Mouse (Mus musculus) kidney, embryonic 15.5 days (tissue): Measurements from ENCODE around the gene Asic3. TPM values are rescaled to one million over a fixed set of nuclear protein-coding genes. Genes with fewer than 3 reads are reported as not detected.
"Not testable (repeated sequence)": the region's sequence is repeated elsewhere in the genome, so short reads cannot be mapped to it uniquely, and the experiment has no call there.

Source experiments
- ATAC-seq: fragments of 200-750 bp; cut with Nextera tagmentation; replicated peaks from 2 replicates; pipeline ENCODE4 v1.8.0; 2017; ENCODE audit warnings: moderate TSS enrichment; ENCODE audit not compliant: low FRiP score
- H3K27ac ChIP-seq: fragments of 300-500 bp; sonication (generic); 2 replicates; pipeline ENCODE4 v1.5.1; 2015; ENCODE audit warnings: mild to moderate bottlenecking, inconsistent platforms
- H3K27me3 ChIP-seq: fragments of 300-500 bp; sonication (generic); 2 replicates; pipeline ENCODE4 v1.6.1; 2015; ENCODE audit warnings: inconsistent platforms
- H3K36me3 ChIP-seq: fragments of 300-500 bp; sonication (generic); 2 replicates; pipeline ENCODE4 v1.6.1; 2015; ENCODE audit warnings: inconsistent platforms
- H3K4me1 ChIP-seq: fragments of 300-500 bp; sonication (generic); 2 replicates; pipeline ENCODE4 v1.6.1; 2015; ENCODE audit warnings: inconsistent platforms
- H3K4me2 ChIP-seq: fragments of 300-500 bp; sonication (generic); 2 replicates; pipeline ENCODE4 v1.6.1; 2015; ENCODE audit warnings: moderate library complexity, mild to moderate bottlenecking, inconsistent platforms
- H3K4me3 ChIP-seq: fragments of 300-500 bp; sonication (generic); replicated peaks from 2 replicates; pipeline ENCODE4 v1.5.1; 2015; ENCODE audit warnings: mild to moderate bottlenecking, inconsistent platforms
- H3K9ac ChIP-seq: fragments of 300-500 bp; sonication (generic); 2 replicates; pipeline ENCODE4 v1.6.1; 2015; ENCODE audit warnings: mild to moderate bottlenecking, inconsistent platforms
- H3K9me3 ChIP-seq: fragments of 300-500 bp; sonication (generic); replicated peaks from 2 replicates; pipeline ENCODE4 v1.6.1; 2016; ENCODE audit warnings: inconsistent platforms
- WGBS: fragments of 180-500 bp; shearing (Covaris S2); methylation state at CpG from one replicate; pipeline ENCODE4 v1.1.7; 2015; ENCODE audit warnings: mixed read lengths; 5-methylcytosine and 5-hydroxymethylcytosine counted together
- polyA plus RNA-seq: library from polyadenylated mRNA; unstranded; fragments of >200 nt; fragmentation: Nextera tagmentation; extraction: Ambion mirVana; gene quantifications from 2 replicates; pipeline ENCODE4 v1.2.1, GENCODE M21; 2015

Gene Asic3
- polyA plus RNA-seq, 1 experiment from 2014 or later, result 0.39 TPM

DNA sequence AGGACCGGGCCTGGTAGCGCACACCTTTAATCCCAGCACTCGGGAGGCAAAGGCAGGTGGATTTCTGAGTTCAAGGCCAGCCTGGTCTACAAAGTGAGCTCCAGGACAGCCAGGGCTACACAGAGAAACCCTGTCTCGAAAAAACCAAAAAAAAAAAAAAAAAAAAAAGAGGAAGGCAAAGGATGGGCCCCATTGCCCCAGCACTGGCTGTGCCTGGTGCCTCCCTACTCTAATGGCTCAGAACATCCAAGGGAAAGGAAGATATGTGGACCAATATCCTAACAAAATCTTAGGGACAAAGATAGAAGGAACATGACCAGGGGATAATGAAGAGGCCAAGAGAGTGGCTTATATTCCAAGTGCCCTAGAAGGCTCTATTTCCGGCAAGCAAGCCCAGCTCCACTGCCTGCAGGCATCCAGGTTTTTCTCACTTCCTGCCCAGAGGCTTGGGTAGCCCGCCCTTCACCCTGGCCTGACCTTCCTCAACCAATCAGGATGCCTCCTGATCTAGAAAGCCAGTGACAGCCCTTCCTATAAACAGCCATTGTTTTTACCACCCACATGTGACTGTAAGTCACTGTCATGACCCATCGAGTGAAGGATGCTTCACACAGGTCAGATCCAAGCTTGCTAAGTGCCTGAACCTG lies 24.1 kb upstream of the Asic3 start:
- Histone ChIP-seq H3K36me3 (no peaks in the 10 kb centered on the region), H3K4me3 (no peak overlapping the region), H3K9me3 (no peaks in the 10 kb centered on the region), H3K9ac (no peak overlapping the region), H3K27ac (no peak overlapping the region), H3K4me1 (peaks cover 54% of the 10 kb centered on the region), H3K27me3 (peaks cover 38% of the 10 kb centered on the region), H3K4me2 (no peak overlapping the region)
- WGBS, result 57% methylated on average over 7 of the region's 7 CpGs
- no peak for ATAC-seq

DNA sequence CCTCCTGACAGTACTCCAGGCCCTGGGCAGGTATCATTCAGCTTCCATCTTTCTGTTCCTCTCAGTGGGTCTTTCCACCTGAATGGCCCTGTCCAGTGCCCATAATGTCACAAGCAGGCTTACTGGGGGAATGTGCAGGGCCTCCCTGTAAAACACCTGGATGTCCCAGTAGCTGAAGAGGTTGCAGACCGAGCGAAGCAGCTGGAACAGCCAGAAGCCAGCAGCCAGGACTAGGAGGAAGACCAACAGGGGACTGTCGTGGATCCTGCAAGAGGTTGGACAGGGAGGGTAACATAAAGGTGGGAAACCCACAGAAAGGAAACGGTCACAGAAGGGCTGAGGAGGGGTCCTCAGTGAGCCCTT lies 23.6 kb upstream of the Asic3 start:
- no peak overlapping the region for H3K4me3 ChIP-seq
- no peaks in the 10 kb centered on the region for H3K36me3 ChIP-seq
- H3K9me3 ChIP-seq, result no peaks in the 10 kb centered on the region
- ATAC-seq, result no peak
- WGBS, result 74% methylated on average over 4 of the region's 4 CpGs
- H3K9ac ChIP-seq, result no peak overlapping the region
- no peak overlapping the region for H3K27ac ChIP-seq
- peaks cover 49% of the 10 kb centered on the region for H3K4me1 ChIP-seq
- H3K4me2 ChIP-seq, result no peak overlapping the region
- peaks cover 34% of the 10 kb centered on the region for H3K27me3 ChIP-seq

DNA sequence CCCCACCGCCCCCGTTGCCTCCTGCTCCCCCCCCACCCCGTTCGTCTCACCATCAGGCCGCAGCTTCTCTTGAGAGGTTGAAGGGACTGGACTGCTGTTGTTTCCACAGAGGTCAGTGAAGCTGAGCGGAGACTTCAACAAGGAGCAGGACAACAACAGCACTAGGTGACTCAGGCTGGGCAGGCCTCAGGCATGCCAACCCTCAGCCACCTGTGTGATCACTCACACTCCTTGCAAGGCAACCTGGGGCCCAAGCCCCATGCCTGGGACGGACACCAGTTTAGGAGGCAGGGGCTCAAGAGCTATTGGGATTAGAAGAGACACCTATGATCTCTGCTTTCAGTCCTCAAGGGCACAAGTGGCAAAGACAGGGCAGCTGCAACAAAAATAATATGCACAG lies 21.3 kb upstream of the Asic3 start, which contains the start of gene Atg9b:
TSS of gene Atg9b (minus strand) at position 280 of the 400 bp plus-strand sequence.
- Histone ChIP-seq H3K36me3 (no peaks in the 10 kb centered on the region), H3K27me3 (peaks cover 19% of the 10 kb centered on the region), H3K27ac (no peak within 1 kb of the TSS), H3K4me3 (no peak within 1 kb of the TSS), H3K9me3 (no peaks in the 10 kb centered on the region), H3K4me1 (peaks cover 49% of the 10 kb centered on the region), H3K4me2 (no peak within 1 kb of the TSS), H3K9ac (no peak within 1 kb of the TSS)
- ATAC-seq, result no peak
- WGBS, result 86% methylated on average over 7 of the region's 7 CpGs

DNA sequence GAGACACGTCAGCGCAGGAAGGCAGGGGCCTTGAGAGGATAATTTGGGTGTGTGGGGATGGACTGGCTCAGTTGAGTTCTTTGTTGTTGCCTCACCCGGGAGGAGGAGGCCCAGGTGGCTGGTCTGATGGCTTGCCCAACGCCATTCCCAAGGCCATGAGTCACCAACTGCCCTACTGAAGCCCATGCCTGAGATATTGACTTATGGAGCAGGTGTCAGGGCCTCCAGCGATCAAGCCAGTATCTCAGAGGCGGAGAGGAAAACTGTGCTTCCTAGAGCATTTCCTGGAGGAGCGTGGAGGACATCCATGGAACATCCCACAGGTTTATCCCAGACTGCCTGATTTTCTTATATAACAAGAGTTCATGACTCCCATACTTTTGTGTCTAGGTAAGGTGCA lies 20.5 kb upstream of the Asic3 start:
- no peak for ATAC-seq
- H3K9me3 ChIP-seq, result no peaks in the 10 kb centered on the region
- H3K9ac ChIP-seq, result no peak overlapping the region
- no peak overlapping the region for H3K27ac ChIP-seq
- no peak overlapping the region for H3K4me3 ChIP-seq
- WGBS, result 70% methylated on average over 7 of the region's 7 CpGs
- H3K36me3 ChIP-seq, result no peaks in the 10 kb centered on the region
- peaks cover 12% of the 10 kb centered on the region for H3K27me3 ChIP-seq
- no peak overlapping the region for H3K4me2 ChIP-seq
- H3K4me1 ChIP-seq, result peaks cover 40% of the 10 kb centered on the region

DNA sequence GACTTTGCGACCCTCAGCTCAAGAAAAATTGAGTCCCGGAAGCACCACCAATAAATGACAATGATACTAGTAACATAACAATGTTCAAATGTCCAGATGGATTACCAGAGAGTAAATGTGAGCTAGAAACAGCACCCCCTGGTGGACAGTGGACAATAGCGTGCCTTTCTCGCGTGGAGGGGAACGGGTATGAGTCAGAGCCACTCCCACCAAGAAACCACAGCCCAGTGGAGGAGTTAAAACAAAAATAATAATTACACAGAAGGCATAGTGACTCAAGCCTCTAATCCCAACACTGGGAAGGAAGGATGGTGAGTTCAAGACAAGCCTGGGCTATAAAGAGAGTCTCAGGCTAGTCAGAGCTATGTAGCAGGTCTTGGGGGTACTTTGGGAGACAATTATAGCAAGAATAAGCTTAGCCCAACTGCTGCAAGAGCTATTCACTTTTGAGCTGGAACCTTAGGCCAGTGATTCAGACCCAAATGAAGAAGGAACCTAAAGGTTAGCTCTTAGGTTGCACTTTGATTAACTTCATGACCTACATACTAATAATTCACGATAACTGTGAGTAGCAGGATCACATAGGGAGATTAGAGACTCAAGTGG lies 19.7 kb upstream of the Asic3 start, which contains the start of gene Abcb8:
TSS of gene Abcb8 (plus strand) at position 272 of the 606 bp plus-strand sequence.
- H3K4me3 ChIP-seq, result peak within 1 kb of the TSS; percentile 67
- no peaks in the 10 kb centered on the region for H3K9me3 ChIP-seq
- peaks cover 32% of the 10 kb centered on the region for H3K4me1 ChIP-seq
- peak within 1 kb of the TSS; percentile 60 for H3K4me2 ChIP-seq
- 22% methylated on average over 7 of the region's 7 CpGs for WGBS
- peak within 1 kb of the TSS; percentile 45 for H3K9ac ChIP-seq
- no peak for ATAC-seq
- peak within 1 kb of the TSS; percentile 85 for H3K27ac ChIP-seq
- peaks cover 4% of the 10 kb centered on the region for H3K27me3 ChIP-seq
- no peaks in the 10 kb centered on the region for H3K36me3 ChIP-seq

DNA sequence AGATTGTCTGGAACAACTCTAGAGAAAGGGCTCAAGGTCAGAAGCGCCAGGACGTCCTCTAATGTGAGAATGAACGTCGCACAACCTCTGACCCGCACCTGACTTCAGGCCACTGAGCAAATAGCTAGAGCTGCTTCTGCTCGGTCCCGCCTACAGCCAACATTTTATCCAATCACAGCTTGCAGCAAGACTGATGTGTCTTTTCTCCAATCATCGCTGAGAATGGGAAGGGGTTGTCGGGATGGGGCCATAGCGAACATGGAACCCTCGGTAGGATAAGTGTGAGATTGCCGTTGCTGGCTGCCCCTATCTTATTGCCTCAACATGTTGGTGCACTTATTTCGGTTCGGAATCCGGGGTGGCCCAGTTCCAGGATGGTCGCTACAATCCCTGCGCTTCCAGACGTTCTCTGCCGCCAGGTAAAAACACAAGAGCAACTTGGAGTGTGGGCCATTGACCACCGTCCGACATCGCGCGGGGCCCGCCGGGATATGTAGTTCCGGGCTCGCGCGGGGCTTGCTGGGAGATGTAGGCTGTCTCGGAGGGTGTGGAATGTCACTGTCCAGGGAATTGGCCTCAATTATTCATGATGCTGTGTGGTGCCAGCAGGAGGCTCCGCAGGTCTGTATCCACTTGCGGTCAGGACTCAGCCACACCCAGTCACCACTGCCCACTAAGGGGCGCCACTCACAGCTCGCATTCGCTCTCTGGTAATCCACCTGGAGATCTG lies 18.9 kb upstream of the Asic3 start:
- Histone ChIP-seq H3K4me2 (peak overlapping the region; percentile 60), H3K9me3 (no peaks in the 10 kb centered on the region), H3K27me3 (no peaks in the 10 kb centered on the region), H3K4me1 (peaks cover 25% of the 10 kb centered on the region), H3K9ac (peak overlapping the region; percentile 45), H3K27ac (peak overlapping the region; percentile 85), H3K4me3 (peak overlapping the region; percentile 67), H3K36me3 (no peaks in the 10 kb centered on the region)
- ATAC-seq, result peak; percentile 97
- 1% methylated on average over 36 of the region's 36 CpGs for WGBS

DNA sequence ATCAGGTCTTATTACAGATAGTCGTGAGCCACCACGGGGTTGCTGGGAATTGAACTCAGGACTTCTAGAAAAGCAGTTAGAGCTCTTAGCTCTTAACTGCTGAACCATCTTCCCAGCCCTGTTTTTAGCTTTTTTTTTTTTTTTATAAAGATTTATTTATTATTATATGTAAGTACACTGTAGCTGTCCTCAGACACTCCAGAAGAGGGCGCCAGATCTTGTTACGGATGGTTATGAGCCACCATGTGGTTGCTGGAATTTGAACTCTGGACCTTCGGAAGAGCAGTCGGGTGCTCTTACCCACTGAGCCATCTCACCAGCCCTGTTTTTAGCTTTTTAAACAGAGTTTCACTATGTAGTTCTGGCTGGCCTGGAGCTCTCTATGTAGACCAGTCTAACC lies 16.9 kb upstream of the Asic3 start:
- H3K9me3 ChIP-seq, result not testable (repeated sequence)

DNA sequence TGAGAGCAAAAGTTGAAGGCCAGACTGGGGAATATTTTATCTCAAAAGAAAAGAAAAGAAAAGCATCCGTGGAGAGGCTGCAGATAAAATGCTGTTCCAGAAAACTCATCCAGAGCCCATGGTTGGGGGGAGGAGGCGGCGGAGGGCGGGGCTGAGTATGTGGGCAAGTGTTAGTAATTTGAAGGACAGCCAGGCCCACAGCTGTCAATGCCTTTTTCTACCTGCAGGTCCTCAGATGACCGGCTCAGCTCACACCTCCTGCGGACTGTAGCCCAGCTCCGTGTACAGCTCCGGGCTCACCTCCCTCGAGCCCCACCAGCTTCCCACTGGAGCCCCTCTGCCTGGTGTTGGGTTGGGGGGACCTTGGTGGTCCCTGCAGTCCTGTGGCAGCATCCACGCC lies 13.5 kb upstream of the Asic3 start:
- H3K9ac ChIP-seq, result no peak overlapping the region
- H3K36me3 ChIP-seq, result peaks cover 51% of the 10 kb centered on the region
- no peak overlapping the region for H3K4me2 ChIP-seq
- no peaks in the 10 kb centered on the region for H3K9me3 ChIP-seq
- no peak overlapping the region for H3K27ac ChIP-seq
- no peak overlapping the region for H3K4me3 ChIP-seq
- 0 out of 2 replicates have a peak, but pooled peaks cover 8% of the 10 kb centered on the region for H3K4me1 ChIP-seq
- no peaks in the 10 kb centered on the region for H3K27me3 ChIP-seq
- WGBS, result 89% methylated on average over 10 of the region's 10 CpGs
- ATAC-seq, result no peak

More for the DNA sequence above, 16.9 kb upstream of the Asic3 start:
- not testable (repeated sequence) for H3K9ac ChIP-seq, H3K27ac ChIP-seq, ATAC-seq, H3K4me2 ChIP-seq, H3K4me3 ChIP-seq, H3K27me3 ChIP-seq
- Histone ChIP-seq H3K4me1 (peaks cover 20% of the 10 kb centered on the region), H3K36me3 (peaks cover 17% of the 10 kb centered on the region)
- WGBS, result 91% methylated on average over 6 of the region's 6 CpGs

DNA sequence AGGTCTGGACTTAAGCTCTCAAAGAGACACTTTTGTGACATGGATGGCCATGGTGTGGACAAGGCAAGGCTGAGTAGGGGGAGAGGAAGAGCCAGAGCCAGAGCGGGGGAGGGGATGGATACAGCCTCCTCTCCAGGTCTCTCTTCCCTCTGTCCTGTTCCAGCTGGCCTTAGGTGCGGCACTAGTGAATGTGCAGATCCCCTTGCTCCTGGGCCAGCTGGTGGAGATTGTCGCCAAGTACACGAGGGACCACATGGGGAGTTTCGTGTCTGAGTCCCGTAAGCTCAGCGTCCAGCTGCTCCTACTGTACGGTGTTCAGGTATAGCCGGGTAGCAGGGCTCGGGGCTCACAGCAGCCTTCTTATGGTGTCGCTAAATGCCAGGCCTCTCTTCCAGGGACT lies 12.8 kb upstream of the Asic3 start:
- ATAC-seq, result no peak
- Histone ChIP-seq H3K27me3 (no peaks in the 10 kb centered on the region), H3K9ac (no peak overlapping the region), H3K9me3 (no peaks in the 10 kb centered on the region), H3K4me1 (0 out of 2 replicates have a peak, but pooled peaks cover under 1% of the 10 kb centered on the region), H3K4me2 (no peak overlapping the region), H3K4me3 (no peak overlapping the region), H3K27ac (no peak overlapping the region), H3K36me3 (peaks cover 57% of the 10 kb centered on the region)
- 89% methylated on average over 11 of the region's 11 CpGs for WGBS

DNA sequence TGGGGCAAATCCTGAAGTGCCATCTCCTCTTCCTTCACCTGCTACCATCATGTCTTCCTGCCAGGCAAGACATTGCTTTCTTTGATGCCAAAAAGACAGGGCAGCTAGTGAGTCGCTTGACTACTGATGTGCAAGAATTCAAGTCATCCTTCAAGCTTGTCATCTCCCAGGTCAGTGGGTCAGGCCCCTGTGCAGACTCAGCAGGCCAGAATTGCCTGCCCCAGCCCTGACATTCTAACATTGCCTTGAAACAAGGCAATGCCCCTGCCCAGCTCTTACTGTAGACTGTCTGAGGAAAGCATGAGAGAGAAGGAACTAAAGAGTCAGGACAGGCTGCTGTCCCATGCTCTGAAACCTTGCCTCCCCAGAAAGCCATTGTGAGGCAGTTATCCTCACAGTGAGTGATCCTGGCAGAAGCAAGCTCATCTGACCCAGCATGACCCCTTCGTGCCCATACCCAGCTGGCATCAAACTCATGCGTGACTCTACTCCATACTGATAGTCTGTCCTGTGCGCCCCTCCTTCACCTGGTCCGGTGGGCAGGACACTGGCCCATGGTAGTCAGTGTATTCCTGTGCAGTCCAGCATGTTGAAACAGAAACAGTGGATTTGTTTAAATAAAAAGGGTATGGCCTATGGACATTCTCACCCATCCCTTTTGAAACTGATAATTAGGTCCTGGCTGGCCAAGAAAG lies 12.1 kb upstream of the Asic3 start:
- H3K4me3 ChIP-seq, result no peak overlapping the region
- no peak overlapping the region for H3K9ac ChIP-seq
- H3K9me3 ChIP-seq, result no peaks in the 10 kb centered on the region
- H3K4me2 ChIP-seq, result no peak overlapping the region
- no peaks in the 10 kb centered on the region for H3K4me1 ChIP-seq
- no peaks in the 10 kb centered on the region for H3K27me3 ChIP-seq
- H3K36me3 ChIP-seq, result peaks cover 62% of the 10 kb centered on the region
- 88% methylated on average over 5 of the region's 5 CpGs for WGBS
- H3K27ac ChIP-seq, result no peak overlapping the region
- no peak for ATAC-seq

DNA sequence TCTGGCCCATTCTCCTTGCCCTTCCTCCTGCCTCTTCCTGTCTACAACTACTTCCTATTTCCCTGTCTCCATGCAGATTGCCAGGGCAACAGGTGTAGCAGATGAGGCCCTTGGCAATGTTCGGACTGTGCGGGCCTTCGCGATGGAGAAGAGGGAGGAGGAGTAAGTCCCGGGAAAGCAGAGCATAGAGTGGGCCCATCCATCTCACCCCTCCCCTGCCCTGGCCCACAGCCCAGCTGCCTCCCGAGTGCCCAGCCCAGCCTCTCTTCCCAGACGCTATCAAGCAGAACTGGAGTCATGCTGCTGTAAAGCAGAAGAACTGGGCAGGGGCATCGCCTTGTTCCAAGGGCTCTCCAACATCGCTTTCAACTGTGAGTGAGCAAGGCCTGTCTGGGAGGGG lies 11.2 kb upstream of the Asic3 start:
- H3K27me3 ChIP-seq, result no peaks in the 10 kb centered on the region
- no peak overlapping the region for H3K4me2 ChIP-seq
- peaks cover 72% of the 10 kb centered on the region for H3K36me3 ChIP-seq
- WGBS, result 82% methylated on average over 9 of the region's 9 CpGs
- no peak overlapping the region for H3K4me3 ChIP-seq
- no peaks in the 10 kb centered on the region for H3K4me1 ChIP-seq
- no peak overlapping the region for H3K27ac ChIP-seq
- no peak for ATAC-seq
- H3K9me3 ChIP-seq, result no peaks in the 10 kb centered on the region
- H3K9ac ChIP-seq, result no peak overlapping the region
